Mouse (Mus musculus) limb, embryonic 10.5 days (tissue): ENCODE data around the gene 4930404H24Rik. TPM values are rescaled to one million over a fixed set of nuclear protein-coding genes. Genes with fewer than 3 reads are reported as not detected.

Experiments
- DNase-seq: peaks from one replicate; pipeline ENCODE4 v3.0.0-alpha.2; 2017; ENCODE audit warnings: low spot score
- H3K27ac ChIP-seq: fragments of 300-500 bp; sonication (generic); 2 replicates; pipeline ENCODE4 v1.5.1; 2016; ENCODE audit warnings: mild to moderate bottlenecking
- H3K27me3 ChIP-seq: fragments of 300-500 bp; sonication (generic); 2 replicates; pipeline ENCODE4 v1.6.1; 2016; ENCODE audit warnings: low read depth, mild to moderate bottlenecking; ENCODE audit not compliant: poor library complexity, severe bottlenecking
- H3K36me3 ChIP-seq: fragments of 300-500 bp; sonication (generic); 2 replicates; pipeline ENCODE4 v1.6.1; 2016; ENCODE audit warnings: mild to moderate bottlenecking, moderate library complexity
- H3K4me1 ChIP-seq: fragments of 300-500 bp; sonication (generic); 2 replicates; pipeline ENCODE4 v1.6.1; 2016
- H3K4me3 ChIP-seq: fragments of 300-500 bp; sonication (generic); 2 replicates; pipeline ENCODE4 v1.5.1; 2016; ENCODE audit warnings: mild to moderate bottlenecking, moderate library complexity
- H3K9me3 ChIP-seq: fragments of 300-500 bp; sonication (generic); replicated peaks from 2 replicates; pipeline ENCODE4 v1.6.1; 2016; ENCODE audit warnings: mild to moderate bottlenecking
- WGBS: fragments of 180-500 bp; shearing (Covaris S2); methylation state at CpG from one replicate; pipeline ENCODE4 v1.1.7; 2016; 5-methylcytosine and 5-hydroxymethylcytosine counted together
- polyA plus RNA-seq: library from polyadenylated mRNA; unstranded; fragments of >200 nt; fragmentation: Nextera tagmentation; extraction: Ambion mirVana; gene quantifications from 2 replicates; pipeline ENCODE4 v1.2.1, GENCODE M21; 2016

The 4930404H24Rik gene
- polyA plus RNA-seq, 1 experiment from 2014 or later = not detected

GRCm38 (mm10) chr2:153530948-153531347, 38.4 kb downstream of the 4930404H24Rik start:
- Histone ChIP-seq H3K9me3 (no peaks in the 10 kb centered on the region), H3K36me3 (no peaks in the 10 kb centered on the region), H3K4me1 (peaks cover 46% of the 10 kb centered on the region), H3K4me3 (no peak overlapping the region), H3K27me3 (peaks cover 70% of the 10 kb centered on the region), H3K27ac (no peak overlapping the region)
- DNase-seq = no peak
- 52% methylated on average over 5 of the region's 5 CpGs for WGBS

GRCm38 (mm10) chr2:153533981-153534380, 41.4 kb downstream of the 4930404H24Rik start:
- no peak overlapping the region for H3K4me3 ChIP-seq
- no peaks in the 10 kb centered on the region for H3K9me3 ChIP-seq
- 59% methylated on average over 1 of the region's 1 CpGs for WGBS
- H3K36me3 ChIP-seq = no peaks in the 10 kb centered on the region
- DNase-seq = no peak
- H3K27ac ChIP-seq = no peak overlapping the region
- peaks cover 40% of the 10 kb centered on the region for H3K27me3 ChIP-seq
- peaks cover 16% of the 10 kb centered on the region for H3K4me1 ChIP-seq

GRCm38 (mm10) chr2:153538898-153539297, 46.3 kb downstream of the 4930404H24Rik start:
- 0 out of 2 replicates have a peak, but pooled peaks cover 3% of the 10 kb centered on the region for H3K27me3 ChIP-seq
- DNase-seq = no peak
- H3K4me3 ChIP-seq = no peak overlapping the region
- no peak overlapping the region for H3K27ac ChIP-seq
- no peaks in the 10 kb centered on the region for H3K9me3 ChIP-seq
- WGBS = 95% methylated on average over 3 of the region's 3 CpGs
- no peaks in the 10 kb centered on the region for H3K36me3 ChIP-seq
- peaks cover 23% of the 10 kb centered on the region for H3K4me1 ChIP-seq

GRCm38 (mm10) chr2:153542936-153543668, 50.5 kb downstream of the 4930404H24Rik start:
- Histone ChIP-seq H3K36me3 (no peaks in the 10 kb centered on the region), H3K4me1 (peaks cover 58% of the 10 kb centered on the region), H3K27me3 (peaks cover 25% of the 10 kb centered on the region), H3K27ac (no peak overlapping the region), H3K9me3 (no peaks in the 10 kb centered on the region), H3K4me3 (no peak overlapping the region)
- DNase-seq = no peak
- 87% methylated on average over 8 of the region's 8 CpGs for WGBS

Other genes with a start within 250 kb of the 4930404H24Rik start
- 4.8 and 5.4 TPM in 2 replicates for gene Kif3b, start 201.4 kb upstream of the 4930404H24Rik start, polyA plus RNA-seq
- 17.0 and 17.2 TPM in 2 replicates for gene Asxl1, start 147.0 kb upstream of the 4930404H24Rik start, polyA plus RNA-seq
- gene Nol4l, start 37.2 kb downstream of the 4930404H24Rik start, polyA plus RNA-seq = 15.8 and 17.2 TPM in 2 replicates
- gene Commd7, start 140.0 kb downstream of the 4930404H24Rik start, polyA plus RNA-seq = 73.9 and 74.4 TPM in 2 replicates
- 26.1 and 26.2 TPM in 2 replicates for gene Dnmt3b, start 156.7 kb downstream of the 4930404H24Rik start, polyA plus RNA-seq
- not detected in 2 replicates for gene Dnmt3c, start 203.9 kb downstream of the 4930404H24Rik start, polyA plus RNA-seq
- 256 and 264 TPM in 2 replicates for gene Mapre1, start 248.5 kb downstream of the 4930404H24Rik start, polyA plus RNA-seq